Mouse (Mus musculus) cortical plate, adult 2 months (tissue): ENCODE measurements around the gene Crtap.

Experiments used
- CTCF ChIP-seq: fragments of 200-500 bp; IDR thresholded peaks from 2 replicates; pipeline ENCODE4 v1.5.1; 2011; ENCODE audit warnings: mild to moderate bottlenecking, control low read depth, low read length; ENCODE audit not compliant: insufficient read depth; ENCODE audit errors: extremely low read depth
- POLR2A ChIP-seq: fragments of 200-500 bp; IDR thresholded peaks from 2 replicates; pipeline ENCODE4 v1.6.1; 2011; ENCODE audit warnings: mild to moderate bottlenecking, low read length, control low read depth; ENCODE audit not compliant: insufficient read depth; ENCODE audit errors: extremely low read depth

DNA sequence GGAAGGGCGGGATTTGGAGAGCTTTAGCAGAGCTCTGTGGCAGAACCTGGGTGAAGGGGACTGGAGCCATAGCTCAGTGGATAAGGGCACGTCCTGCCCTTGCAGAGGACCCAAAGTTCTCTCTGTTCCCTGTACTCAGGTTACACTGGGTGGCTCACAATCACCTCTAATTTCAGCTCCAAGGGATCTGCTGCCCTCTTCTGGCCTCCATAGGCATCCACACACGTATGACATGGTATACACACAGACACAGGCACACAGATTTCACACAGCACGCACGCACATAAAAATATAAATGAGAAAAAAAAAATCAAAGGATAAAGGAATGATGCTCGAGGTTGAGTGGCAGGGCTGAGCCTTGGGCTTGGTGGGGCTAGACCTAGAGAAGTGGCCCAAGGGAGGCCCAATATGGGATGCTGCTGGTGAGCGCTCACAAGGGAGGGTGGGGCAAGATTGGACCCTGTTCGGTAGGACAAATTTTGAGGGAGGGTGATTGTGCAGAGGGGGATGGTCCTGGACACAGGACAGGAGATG lies 1.0 kb downstream of the Crtap start:
- TF ChIP-seq POLR2A: no peak
- TF ChIP-seq CTCF: 0 out of 2 replicates have a peak, but pooled peaks have one; percentile 30
